Comparison of ENCODE assay signal across 10 mouse cellular contexts in the genomic region with DNA sequence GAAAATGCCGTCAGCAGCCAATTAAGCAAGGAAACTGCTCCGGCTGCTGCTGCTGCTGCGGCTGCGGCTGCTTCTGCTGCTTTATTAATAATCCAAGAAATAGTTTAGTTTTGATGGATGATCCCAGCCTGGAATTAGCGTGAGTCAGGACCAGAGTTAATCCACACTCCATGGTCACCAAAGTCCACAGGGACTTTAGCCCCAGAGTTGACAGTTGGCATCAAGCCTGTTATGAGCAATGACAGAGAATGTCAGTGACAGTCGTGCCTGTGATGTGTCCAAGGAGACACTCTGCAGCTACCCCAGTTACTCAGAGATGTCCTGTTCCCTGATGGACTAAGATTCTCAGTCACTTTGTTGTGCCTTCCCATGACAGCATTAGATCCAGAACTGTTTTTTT. TPM values are rescaled to one million over a fixed set of nuclear protein-coding genes. Genes with fewer than 3 reads are reported as not detected.
"Had no signal": no experiment of that assay in that cellular context is flagged by ENCODE, and none has a peak within 500 bp of the region (broad histone marks: within the 10 kb centered on the region; RNA-seq: fewer than 3 reads in every experiment).

No protein-coding gene starts in this region.

- DNase-seq: kidney, adult 11 months; kidney, postnatal 25 days; layer of hippocampus, adult 9-11 months; lung, adult 2 months; lung, postnatal 10 days; right cerebral cortex, postnatal 4 days; spleen, adult 18-20 months; thymus, adult 18-20 months; thymus, postnatal 14 days had no signal

RNA-seq across cellular contexts. Expression of gene Prokr2, which starts 40.3 kb away (rescaled TPM):
- polyA plus RNA-seq: lung, adult 2 months; macrophage had no signal
